Mouse (Mus musculus) heart, embryonic 12.5 days (tissue): Measurements from ENCODE around the gene Adgrf5. TPM values are rescaled to one million over a fixed set of nuclear protein-coding genes. Genes with fewer than 3 reads are reported as not detected.
"Not testable (repeated sequence)": the region's sequence is repeated elsewhere in the genome, so short reads cannot be mapped to it uniquely, and the experiment has no call there.

Source experiments
- ATAC-seq: fragments of 200-750 bp; cut with Nextera tagmentation; 2 replicates; pipeline ENCODE4 v1.8.0; 2017; ENCODE audit warnings: moderate TSS enrichment, moderate library complexity; ENCODE audit not compliant: insufficient number of reproducible peaks, low FRiP score
- H3K27ac ChIP-seq: fragments of 300-500 bp; sonication (generic); 2 replicates; pipeline ENCODE4 v1.5.1; 2016; ENCODE audit warnings: mild to moderate bottlenecking, moderate library complexity; ENCODE audit not compliant: poor library complexity, severe bottlenecking
- H3K27me3 ChIP-seq: fragments of 300-500 bp; sonication (generic); replicated peaks from 2 replicates; pipeline ENCODE4 v1.6.1; 2016; ENCODE audit warnings: mild to moderate bottlenecking, moderate library complexity
- H3K36me3 ChIP-seq: fragments of 300-500 bp; sonication (generic); 2 replicates; pipeline ENCODE4 v1.6.1; 2016; ENCODE audit warnings: mild to moderate bottlenecking, moderate library complexity
- H3K4me1 ChIP-seq: fragments of 300-500 bp; sonication (generic); replicated peaks from 2 replicates; pipeline ENCODE4 v1.6.1; 2016; ENCODE audit warnings: mild to moderate bottlenecking
- H3K4me2 ChIP-seq: fragments of 300-500 bp; sonication (generic); 2 replicates; pipeline ENCODE4 v1.6.1; 2016; ENCODE audit warnings: mild to moderate bottlenecking, moderate library complexity
- H3K4me3 ChIP-seq: fragments of 300-500 bp; sonication (generic); 2 replicates; pipeline ENCODE4 v1.5.1; 2016; ENCODE audit warnings: mild to moderate bottlenecking
- H3K9ac ChIP-seq: fragments of 300-500 bp; sonication (generic); 2 replicates; pipeline ENCODE4 v1.6.1; 2016; ENCODE audit warnings: mild to moderate bottlenecking, moderate library complexity
- H3K9me3 ChIP-seq: fragments of 300-500 bp; sonication (generic); replicated peaks from 2 replicates; pipeline ENCODE4 v1.6.1; 2016; ENCODE audit warnings: mild to moderate bottlenecking, moderate library complexity
- WGBS: fragments of 180-500 bp; shearing (Covaris S2); methylation state at CpG from one replicate; pipeline ENCODE4 v1.1.7; 2016; 5-methylcytosine and 5-hydroxymethylcytosine counted together
- polyA plus RNA-seq: library from polyadenylated mRNA; unstranded; fragments of >200 nt; fragmentation: Nextera tagmentation; extraction: Ambion mirVana; gene quantifications from 2 replicates; pipeline ENCODE4 v1.2.1, GENCODE M21; 2016

Gene Adgrf5
- polyA plus RNA-seq, 1 experiment from 2014 or later, result 21.1 TPM

DNA sequence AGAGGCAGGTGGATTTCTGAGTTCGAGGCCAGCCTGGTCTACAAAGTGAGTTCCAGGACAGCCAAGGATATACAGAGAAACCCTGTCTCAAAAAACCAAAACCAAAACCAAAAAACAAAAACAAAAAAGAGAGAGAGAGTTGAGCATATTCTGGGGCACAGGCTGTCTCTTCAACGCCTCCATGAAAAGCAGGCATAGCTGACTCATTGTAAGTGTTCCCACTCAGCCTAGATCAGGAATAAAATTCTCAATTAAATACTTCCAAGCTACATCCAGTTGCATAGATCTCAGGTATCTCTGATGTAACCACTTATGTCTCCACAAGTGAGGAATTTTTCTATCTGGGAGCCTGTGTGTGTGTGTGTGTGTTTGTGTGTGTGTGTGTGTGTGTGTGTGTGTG is 13.8 kb upstream of the Adgrf5 start:
- not testable (repeated sequence) for H3K9ac ChIP-seq, H3K27ac ChIP-seq, H3K4me2 ChIP-seq, ATAC-seq, H3K4me3 ChIP-seq, H3K27me3 ChIP-seq, H3K36me3 ChIP-seq, H3K9me3 ChIP-seq, H3K4me1 ChIP-seq
- 86% methylated on average over 2 of the region's 2 CpGs for WGBS

GRCm38 (mm10) chr17:43357902-43358539 is 2.2 kb upstream of the Adgrf5 start:
- H3K9me3 ChIP-seq, result no peaks in the 10 kb centered on the region
- no peak overlapping the region for H3K9ac ChIP-seq
- 27% methylated on average over 9 of the region's 9 CpGs for whole genome bisulfite sequencing
- no peak for ATAC-seq
- no peak overlapping the region for H3K27ac ChIP-seq
- H3K27me3 ChIP-seq, result no peaks in the 10 kb centered on the region
- H3K4me1 ChIP-seq, result peaks cover 38% of the 10 kb centered on the region
- H3K4me3 ChIP-seq, result no peak overlapping the region
- 0 out of 2 replicates have a peak overlapping the region, but pooled peaks have one; percentile 5 for H3K4me2 ChIP-seq
- no peaks in the 10 kb centered on the region for H3K36me3 ChIP-seq

- no peak for ATAC-seq
- no peaks in the 10 kb centered on the region for H3K9me3 ChIP-seq
- H3K4me2 ChIP-seq, result peak overlapping the region; percentile 57
- no peaks in the 10 kb centered on the region for H3K36me3 ChIP-seq
- 0 out of 2 replicates have a peak, but pooled peaks cover 5% of the 10 kb centered on the region for H3K27me3 ChIP-seq
- peaks cover 59% of the 10 kb centered on the region for H3K4me1 ChIP-seq
- 0 out of 2 replicates have a peak overlapping the region, but pooled peaks have one; percentile 71 for H3K27ac ChIP-seq
- peak overlapping the region; percentile 39 for H3K4me3 ChIP-seq
- H3K9ac ChIP-seq, result no peak overlapping the region
- 68% methylated on average over 11 of the region's 11 CpGs for WGBS
Measured at GRCm38 (mm10) chr17:43361021-43361420, 770 bp downstream of the Adgrf5 start.

GRCm38 (mm10) chr17:43362362-43362761 is 2.1 kb downstream of the Adgrf5 start:
- ATAC-seq, result 0 out of 2 replicates have a peak, but pooled peaks have one; percentile 24
- peak overlapping the region; percentile 30 for H3K4me3 ChIP-seq
- H3K4me2 ChIP-seq, result peak overlapping the region; percentile 60
- no peak overlapping the region for H3K27ac ChIP-seq
- no peaks in the 10 kb centered on the region for H3K9me3 ChIP-seq
- no peaks in the 10 kb centered on the region for H3K36me3 ChIP-seq
- H3K4me1 ChIP-seq, result peaks cover 63% of the 10 kb centered on the region
- H3K27me3 ChIP-seq, result 0 out of 2 replicates have a peak, but pooled peaks cover 5% of the 10 kb centered on the region
- no peak overlapping the region; the same call in 1 of the 2 replicates for H3K9ac ChIP-seq
- 15% methylated on average over 11 of the region's 11 CpGs for WGBS

- Histone ChIP-seq H3K36me3 (no peaks in the 10 kb centered on the region), H3K27me3 (0 out of 2 replicates have a peak, but pooled peaks cover 5% of the 10 kb centered on the region), H3K4me3 (peak overlapping the region; percentile 30; the same call in 1 of the 2 replicates), H3K4me1 (peaks cover 65% of the 10 kb centered on the region), H3K9ac (no peak overlapping the region; the same call in 1 of the 2 replicates), H3K4me2 (peak overlapping the region; percentile 60), H3K27ac (no peak overlapping the region), H3K9me3 (no peaks in the 10 kb centered on the region)
- ATAC-seq, result no peak
- WGBS, result 57% methylated on average over 6 of the region's 6 CpGs
Measured at GRCm38 (mm10) chr17:43362881-43363280, 2.6 kb downstream of the Adgrf5 start.

DNA sequence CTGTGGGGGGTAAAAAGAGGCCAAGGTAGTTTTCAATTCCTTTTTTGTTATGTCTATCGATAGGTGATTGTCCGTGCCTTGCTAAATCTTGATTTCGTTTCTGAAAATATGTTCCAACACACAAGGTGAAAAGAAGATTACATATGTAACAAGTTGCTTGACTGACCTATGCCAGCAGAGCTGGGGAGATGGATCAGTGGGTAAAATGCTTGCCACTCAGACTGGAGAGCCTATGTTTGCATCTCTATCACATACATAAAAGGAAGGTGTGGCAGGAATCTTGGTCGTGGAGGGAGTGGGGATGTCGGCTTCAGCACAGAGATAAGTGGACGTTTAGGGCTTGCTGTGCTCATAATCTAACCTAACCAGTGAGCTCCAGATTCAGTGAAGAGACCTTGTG is 3.7 kb downstream of the Adgrf5 start:
- Histone ChIP-seq H3K36me3 (no peaks in the 10 kb centered on the region), H3K4me3 (no peak overlapping the region), H3K4me2 (no peak overlapping the region), H3K27me3 (0 out of 2 replicates have a peak, but pooled peaks cover 5% of the 10 kb centered on the region), H3K9ac (no peak overlapping the region), H3K9me3 (no peaks in the 10 kb centered on the region), H3K4me1 (peaks cover 60% of the 10 kb centered on the region), H3K27ac (no peak overlapping the region)
- ATAC-seq, result no peak
- WGBS, result 40% methylated on average over 6 of the region's 6 CpGs

- H3K27ac ChIP-seq, result no peak overlapping the region
- no peak overlapping the region for H3K4me2 ChIP-seq
- peaks cover 53% of the 10 kb centered on the region for H3K4me1 ChIP-seq
- no peak for ATAC-seq
- H3K9me3 ChIP-seq, result no peaks in the 10 kb centered on the region
- 46% methylated on average over 6 of the region's 6 CpGs for WGBS
- H3K27me3 ChIP-seq, result 0 out of 2 replicates have a peak, but pooled peaks cover 5% of the 10 kb centered on the region
- no peak overlapping the region for H3K9ac ChIP-seq
- no peak overlapping the region for H3K4me3 ChIP-seq
- no peaks in the 10 kb centered on the region for H3K36me3 ChIP-seq
Measured at GRCm38 (mm10) chr17:43365297-43365696, 5.0 kb downstream of the Adgrf5 start.

DNA sequence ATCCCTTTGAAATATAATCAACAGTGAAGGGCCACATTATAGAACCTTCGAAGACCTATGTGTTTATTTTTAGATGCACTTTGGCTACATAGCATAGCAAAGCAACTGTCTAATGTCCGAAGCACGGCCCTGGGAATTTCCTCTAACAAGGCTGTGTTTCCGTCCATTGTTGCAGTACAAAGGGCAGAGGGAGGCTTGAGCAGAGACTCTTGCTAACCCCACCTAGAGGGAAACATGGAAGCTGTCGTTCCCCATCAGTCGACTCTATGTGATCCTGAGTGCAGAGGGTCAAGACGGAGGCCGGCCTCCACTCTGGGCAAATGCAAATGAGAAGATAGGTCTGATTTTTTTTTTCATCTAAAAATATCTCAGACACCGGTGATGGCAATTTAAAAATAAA is 6.2 kb downstream of the Adgrf5 start:
- Histone ChIP-seq H3K27ac (no peak overlapping the region), H3K4me3 (no peak overlapping the region), H3K9ac (no peak overlapping the region), H3K27me3 (0 out of 2 replicates have a peak, but pooled peaks cover 5% of the 10 kb centered on the region), H3K4me2 (no peak overlapping the region), H3K36me3 (no peaks in the 10 kb centered on the region), H3K4me1 (peaks cover 49% of the 10 kb centered on the region), H3K9me3 (no peaks in the 10 kb centered on the region)
- whole genome bisulfite sequencing, result 24% methylated on average over 9 of the region's 9 CpGs
- no peak; the same call in 1 of the 2 replicates for ATAC-seq

DNA sequence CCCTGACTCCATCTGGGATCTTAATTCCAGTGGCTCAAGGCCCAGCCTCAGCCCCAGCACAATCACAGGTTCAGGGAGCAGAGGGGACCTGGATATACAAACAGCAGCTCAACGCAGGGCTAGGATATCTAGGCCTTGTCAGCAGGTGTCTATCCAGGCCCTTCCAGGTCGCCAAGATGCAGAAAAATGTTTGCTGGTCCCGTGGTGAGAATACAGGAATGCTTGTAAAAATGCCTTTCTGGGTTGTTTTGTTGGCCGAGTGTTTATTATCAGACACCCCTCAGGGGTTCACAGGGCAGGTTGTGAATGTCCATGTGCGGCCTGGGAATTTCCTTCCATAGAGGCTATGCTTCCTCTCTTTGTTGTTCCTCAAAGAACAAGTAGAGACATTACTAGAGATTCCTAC is 7.9 kb downstream of the Adgrf5 start:
- H3K27ac ChIP-seq, result peak overlapping the region; percentile 46
- H3K4me3 ChIP-seq, result no peak overlapping the region
- ATAC-seq, result no peak
- H3K36me3 ChIP-seq, result no peaks in the 10 kb centered on the region
- no peak overlapping the region for H3K9ac ChIP-seq
- H3K4me2 ChIP-seq, result no peak overlapping the region
- 0 out of 2 replicates have a peak, but pooled peaks cover 5% of the 10 kb centered on the region for H3K27me3 ChIP-seq
- no peaks in the 10 kb centered on the region for H3K9me3 ChIP-seq
- WGBS, result 48% methylated on average over 5 of the region's 5 CpGs
- peaks cover 35% of the 10 kb centered on the region for H3K4me1 ChIP-seq

GRCm38 (mm10) chr17:43372604-43373003 is 12.4 kb downstream of the Adgrf5 start:
- Histone ChIP-seq H3K36me3 (no peaks in the 10 kb centered on the region), H3K9ac (no peak overlapping the region), H3K27ac (no peak overlapping the region), H3K4me1 (peaks cover 15% of the 10 kb centered on the region; the same call in 1 of the 2 replicates), H3K4me2 (no peak overlapping the region), H3K4me3 (no peak overlapping the region), H3K9me3 (no peaks in the 10 kb centered on the region), H3K27me3 (no peaks in the 10 kb centered on the region)
- no peak for ATAC-seq
- WGBS, result 69% methylated on average over 4 of the region's 4 CpGs

- peak; percentile 69 for ATAC-seq
- H3K4me3 ChIP-seq, result no peak overlapping the region
- WGBS, result 13% methylated on average over 4 of the region's 4 CpGs
- H3K27me3 ChIP-seq, result no peaks in the 10 kb centered on the region
- no peak overlapping the region for H3K9ac ChIP-seq
- H3K4me2 ChIP-seq, result 0 out of 2 replicates have a peak overlapping the region, but pooled peaks have one; percentile 4
- peaks cover 12% of the 10 kb centered on the region; the same call in 1 of the 2 replicates for H3K4me1 ChIP-seq
- H3K36me3 ChIP-seq, result no peaks in the 10 kb centered on the region
- H3K27ac ChIP-seq, result peak overlapping the region; percentile 23; the same call in 1 of the 2 replicates
- no peaks in the 10 kb centered on the region for H3K9me3 ChIP-seq
Measured at GRCm38 (mm10) chr17:43374020-43374419, 13.8 kb downstream of the Adgrf5 start.
